8 mouse cellular contexts compared by ENCODE assay signal in genomic region chr11:29692683-29693272, GRCm38 (mm10). TPM values are rescaled to one million over a fixed set of nuclear protein-coding genes. Genes with fewer than 3 reads are reported as not detected.
A peak's percentile ranks its signal among the peaks of the same experiment; 100 is the strongest.
DNase-seq lines count a peak whose midpoint lies in the region; ATAC-seq lines count a peak whose summit lies in the region.

Rtn4 (plus strand) TSS chr11:29692947.

- ATAC-seq in erythroblast, adult 5-6 weeks (replicated peaks; ENCODE audit: low FRiP score, poor library complexity, severe bottlenecking): peak; percentile 96
- ATAC-seq in kidney, embryonic 15.5 days (replicated peaks; ENCODE audit: low FRiP score): peak; percentile 98
- ATAC-seq in monocyte, adult 5-6 weeks (replicated peaks; ENCODE audit: insufficient number of reproducible peaks, low FRiP score, low TSS enrichment, poor library complexity, severe bottlenecking): peak; percentile 97

- no peaks in the 10 kb centered on the region for H3K36me3 ChIP-seq in heart, embryonic 10.5 days
- peaks cover 5% of the 10 kb centered on the region; the same call in 1 of the 2 replicates for H3K36me3 ChIP-seq in kidney, embryonic 15.5 days

- H3K9ac ChIP-seq in kidney, embryonic 15.5 days: peak within 1 kb of the TSS; percentile 95

- no peaks in the 10 kb centered on the region for H3K9me3 ChIP-seq in heart, embryonic 10.5 days
- no peaks in the 10 kb centered on the region for H3K9me3 ChIP-seq in kidney, embryonic 15.5 days (replicated peaks)

- DNase-seq in B cell, adult 2 months: peak; percentile 94 to 96
- peak; percentile 99 for DNase-seq in brain, adult 2 months (ENCODE audit: low read depth, low spot score)
- peak; percentile 99 for DNase-seq in heart, embryonic 10.5 days (ENCODE audit: low spot score)
- DNase-seq in liver: peak; percentile 99
- peak; percentile 97 for DNase-seq in spleen, postnatal 4 days (ENCODE audit: low spot score in 2 of 2)

- H3K27ac ChIP-seq in heart, embryonic 10.5 days: peak within 1 kb of the TSS; percentile 99
- H3K27ac ChIP-seq in kidney, embryonic 15.5 days: peak within 1 kb of the TSS; percentile 98

- under 1% methylated on average over 43 of the region's 43 CpGs for WGBS in heart, embryonic 10.5 days
- under 1% methylated on average over 43 of the region's 43 CpGs for WGBS in kidney, embryonic 15.5 days

- H3K4me3 ChIP-seq in heart, embryonic 10.5 days: peak within 1 kb of the TSS; percentile 98
- peak within 1 kb of the TSS; percentile 98 for H3K4me3 ChIP-seq in kidney, embryonic 15.5 days (replicated peaks)

- H3K27me3 ChIP-seq in heart, embryonic 10.5 days (ENCODE audit: insufficient read depth, poor library complexity, severe bottlenecking): no peaks in the 10 kb centered on the region
- H3K27me3 ChIP-seq in kidney, embryonic 15.5 days: no peaks in the 10 kb centered on the region

- H3K4me1 ChIP-seq in heart, embryonic 10.5 days: peaks cover 6% of the 10 kb centered on the region; the same call in 1 of the 2 replicates
- H3K4me1 ChIP-seq in kidney, embryonic 15.5 days: peaks cover 12% of the 10 kb centered on the region

- peak within 1 kb of the TSS; percentile 62 for H3K4me2 ChIP-seq in kidney, embryonic 15.5 days

RNA-seq across cellular contexts. Expression of gene Rtn4, which starts in this region (rescaled TPM):
- total RNA-seq in erythroblast, adult 5-6 weeks (2015; ENCODE audit: low replicate concordance): 21.1 and 25.0 TPM in 2 replicates
- total RNA-seq in erythroblast, adult 5-6 weeks (2017; ENCODE audit: low replicate concordance): 27.6 and 37.3 TPM in 2 replicates
- polyA plus RNA-seq in heart, embryonic 10.5 days (2016; fragmentation: Nextera tagmentation; extraction: Ambion mirVana): 52.6 and 76.8 TPM in 2 replicates
- 54.8 and 56.0 TPM in 2 replicates for polyA plus RNA-seq in kidney, embryonic 15.5 days (2015; fragmentation: Nextera tagmentation; extraction: Ambion mirVana)
- 151 to 197 TPM (median 169 TPM) in 3 replicates for total RNA-seq in monocyte, adult 5-6 weeks (2017)

Comparison
In these comparisons a context has a peak if more than half of its experiments do, and no peak if none do; other contexts are left out.
1. Peak in every context shown above with its lines: DNase-seq, ATAC-seq, H3K4me3 ChIP-seq and H3K27ac ChIP-seq.